Mouse (Mus musculus) C3H10T1/2 (cell line): ENCODE results near the gene Sept8. TPM values are rescaled to one million over a fixed set of nuclear protein-coding genes. Genes with fewer than 3 reads are reported as not detected.

Experiments
- polyA plus RNA-seq, 2 experiments: library from polyadenylated mRNA; unstranded; fragments of >200 nt; fragmentation: generic; extraction: Trizol; gene quantifications; one replicate each; pipeline ENCODE4 v1.2.1; 2012; ENCODE audit warnings: missing spikeins in 2 of 2

Sept8 gene
- polyA plus RNA-seq: 10 to 100 TPM; 22.0 to 78.6 TPM

GRCm38 (mm10) chr11:53519207-53520121, at the start of gene Sept8:
TSS of gene Sept8 (plus strand) at chr11:53519257.

GRCm38 (mm10) chr11:53469968-53470695, 48.9 kb upstream of the Sept8 start, which contains the start of gene Gm9837:
TSS of gene Gm9837 (minus strand) at chr11:53470479.

GRCm38 (mm10) chr11:53479783-53480301, 39.2 kb upstream of the Sept8 start, which contains the start of the genes Gm9945 and Sowaha:
TSS of gene Gm9945 (plus strand) at chr11:53480166.
TSS of gene Sowaha (minus strand) at chr11:53480274.

GRCm38 (mm10) chr11:53567224-53568014, 48.4 kb downstream of the Sept8 start, which contains the start of gene Kif3a:
TSS of gene Kif3a (plus strand) at chr11:53567379.

Other genes starting within 250 kb of the Sept8 start
- gene Hspa4, start 218.8 kb upstream of the Sept8 start, polyA plus RNA-seq: 10 to 100 TPM; 15.8 to 44.3 TPM
- gene Zcchc10, start 194.6 kb upstream of the Sept8 start, polyA plus RNA-seq: 1 to 10 TPM; 1.7 to 3.0 TPM
- gene Aff4, start 168.4 kb upstream of the Sept8 start, polyA plus RNA-seq: 1 to 10 TPM in 1 of 2 experiments, under 1 TPM in 1; 0.48 to 8.1 TPM
- gene Leap2, start 96.1 kb upstream of the Sept8 start, polyA plus RNA-seq: not detected
- 100 to 1,000 TPM; 500 to 558 TPM for gene Uqcrq, start 88.4 kb upstream of the Sept8 start, polyA plus RNA-seq
- 1 to 10 TPM in 1 of 2 experiments, under 1 TPM in 1; 0.18 to 1.4 TPM for gene Gdf9, start 88.2 kb upstream of the Sept8 start, polyA plus RNA-seq
- under 1 TPM; 0.01 to 0.04 TPM for gene Gm10447, start 62.1 kb upstream of the Sept8 start, polyA plus RNA-seq
- gene Shroom1, start 62.1 kb upstream of the Sept8 start, polyA plus RNA-seq: 1 to 10 TPM in 1 of 2 experiments, under 1 TPM in 1; 0.54 to 1.0 TPM
- not detected for gene Gm9837, start 48.8 kb upstream of the Sept8 start, polyA plus RNA-seq
- gene Gm9945, start 39.1 kb upstream of the Sept8 start, polyA plus RNA-seq: not detected
- not detected for gene Sowaha, start 39.0 kb upstream of the Sept8 start, polyA plus RNA-seq
- gene Kif3a, start 48.1 kb downstream of the Sept8 start, polyA plus RNA-seq: 10 to 100 TPM in 1 of 2 experiments, 1 to 10 TPM in 1; 1.8 to 19.7 TPM
- gene Il4, start 99.4 kb downstream of the Sept8 start, polyA plus RNA-seq: not detected
- not detected for gene Il13, start 115.4 kb downstream of the Sept8 start, polyA plus RNA-seq
- gene Rad50, start 188.1 kb downstream of the Sept8 start, polyA plus RNA-seq: 1 to 10 TPM; 1.3 to 5.8 TPM
- gene Il5, start 201.5 kb downstream of the Sept8 start, polyA plus RNA-seq: under 1 TPM in 1 of 2 experiments, not detected in 1; 0.04 TPM